34 mouse cellular contexts compared by ENCODE assay signal in the genomic region with DNA sequence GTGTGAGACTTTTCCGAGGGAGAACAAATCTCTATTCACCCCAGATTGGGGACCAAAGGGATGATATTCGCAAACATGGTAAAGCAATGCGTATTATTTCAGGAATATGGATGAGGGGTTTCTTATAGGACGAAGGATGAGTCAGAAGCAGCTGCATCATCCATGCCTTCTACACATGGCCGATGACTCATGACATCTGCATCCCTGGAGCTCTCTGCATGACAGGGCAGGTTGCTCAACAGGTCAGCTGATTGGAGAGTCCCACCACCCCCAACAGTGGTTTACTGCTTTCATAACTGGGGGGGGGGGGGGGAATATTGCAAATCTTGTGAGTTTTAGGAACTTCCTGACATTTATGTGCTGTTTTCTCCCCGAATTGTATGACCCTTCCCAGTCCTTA. TPM values are rescaled to one million over a fixed set of nuclear protein-coding genes. Genes with fewer than 3 reads are reported as not detected.
DNase-seq lines count a peak whose midpoint lies in the region; ATAC-seq and TF ChIP-seq lines count a peak whose summit lies in the region.
"Had no signal": no experiment of that assay in that cellular context is flagged by ENCODE, and none has a peak within 500 bp of the region (broad histone marks: within the 10 kb centered on the region; RNA-seq: fewer than 3 reads in every experiment).

No protein-coding gene starts in this region.

- DNase-seq in 416B (ENCODE audit: low read depth) (peak; percentile 70), MN1 (ENCODE audit: low spot score) (peak; percentile 63)
- DNase-seq in brain, adult 2 months (ENCODE audit: low read depth, low spot score) = peak; percentile 73
- DNase-seq in cerebellum, adult 8-10 months = no peak
- DNase-seq in embryo, embryonic 9.5 days (ENCODE audit: extremely low spot score) = no peak
- DNase-seq in heart, adult 8-10 months (ENCODE audit: low spot score) = no peak
- DNase-seq: cerebellum, adult 11-12 months; cerebellum, postnatal 36 days; gastrocnemius, adult 2 months; gastrocnemius, postnatal 36 days; heart, postnatal 36 days; kidney, adult 2 months; kidney, postnatal 10 days; layer of hippocampus, postnatal 36 days; liver, embryonic 13.5 days; lung, adult 18-20 months; lung, postnatal 4 days; right cerebral cortex, adult 18-20 months; spleen, adult 18-20 months had no signal

- no peak overlapping the region for H3K4me2 ChIP-seq in heart, embryonic 12.5 days
- H3K4me2 ChIP-seq: embryonic facial prominence, embryonic 12.5 days; hindbrain, embryonic 12.5 days; intestine, embryonic 15.5 days; limb, embryonic 15.5 days; liver, embryonic 13.5 days; midbrain, embryonic 13.5 days; neural tube, embryonic 15.5 days had no signal

- peaks cover 14% of the 10 kb centered on the region for H3K4me1 ChIP-seq in olfactory bulb, adult 2 months (ENCODE audit: control insufficient read depth, insufficient read depth, low read length)
- H3K4me1 ChIP-seq in heart, embryonic 12.5 days (replicated peaks) = peaks cover 6% of the 10 kb centered on the region; the same call in 1 of the 2 replicates
- H3K4me1 ChIP-seq: forebrain, embryonic 10.5 days; hindbrain, embryonic 12.5 days; intestine, embryonic 15.5 days; liver, embryonic 13.5 days; midbrain, embryonic 13.5 days had no signal

- no peak overlapping the region for H3K9ac ChIP-seq in heart, embryonic 12.5 days
- H3K9ac ChIP-seq: embryonic facial prominence, embryonic 12.5 days; hindbrain, embryonic 12.5 days; intestine, embryonic 15.5 days; limb, embryonic 15.5 days; liver, embryonic 13.5 days; midbrain, embryonic 13.5 days; neural tube, embryonic 15.5 days had no signal

- H3K9me3 ChIP-seq in heart, embryonic 12.5 days (replicated peaks) = no peaks in the 10 kb centered on the region
- H3K9me3 ChIP-seq: embryonic facial prominence, embryonic 12.5 days; forebrain, embryonic 10.5 days; heart, embryonic 10.5 days; hindbrain, embryonic 12.5 days; intestine, embryonic 15.5 days; limb, embryonic 10.5 days; limb, embryonic 15.5 days; liver, embryonic 13.5 days; midbrain, embryonic 13.5 days; neural tube, embryonic 15.5 days had no signal

- no peak overlapping the region for H3K4me3 ChIP-seq in olfactory bulb, adult 2 months (ENCODE audit: insufficient read depth, low read depth, low read length)
- H3K4me3 ChIP-seq in heart, embryonic 12.5 days = no peak overlapping the region
- H3K4me3 ChIP-seq: embryonic facial prominence, embryonic 12.5 days; forebrain, embryonic 10.5 days; gastrocnemius, adult 2 months; heart, embryonic 10.5 days; hindbrain, embryonic 12.5 days; intestine, embryonic 15.5 days; limb, embryonic 10.5 days; limb, embryonic 15.5 days; liver, embryonic 13.5 days; midbrain, embryonic 13.5 days; neural tube, embryonic 15.5 days had no signal

- TF ChIP-seq CTCF in olfactory bulb, adult 2 months (IDR thresholded peaks at IDR 0.05; ENCODE audit: insufficient read depth, low read depth, low read length) = no peak

- no peak for TF ChIP-seq POLR2A in olfactory bulb, adult 2 months (IDR thresholded peaks at IDR 0.05; ENCODE audit: insufficient read depth, low read depth, low read length)

- H3K36me3 ChIP-seq in heart, embryonic 12.5 days = no peaks in the 10 kb centered on the region
- H3K36me3 ChIP-seq: embryonic facial prominence, embryonic 12.5 days; forebrain, embryonic 10.5 days; heart, embryonic 10.5 days; hindbrain, embryonic 12.5 days; intestine, embryonic 15.5 days; limb, embryonic 10.5 days; limb, embryonic 15.5 days; liver, embryonic 13.5 days; midbrain, embryonic 13.5 days; neural tube, embryonic 15.5 days had no signal

- no peaks in the 10 kb centered on the region for H3K27me3 ChIP-seq in heart, embryonic 12.5 days (replicated peaks)
- H3K27me3 ChIP-seq: embryonic facial prominence, embryonic 12.5 days; hindbrain, embryonic 12.5 days; intestine, embryonic 15.5 days; limb, embryonic 15.5 days; liver, embryonic 13.5 days; midbrain, embryonic 13.5 days; neural tube, embryonic 15.5 days had no signal

- H3K27ac ChIP-seq in olfactory bulb, adult 2 months (ENCODE audit: insufficient read depth, low read depth, low read length) = peak overlapping the region; percentile 77
- no peak overlapping the region for H3K27ac ChIP-seq in heart, embryonic 12.5 days (ENCODE audit: poor library complexity, severe bottlenecking)
- H3K27ac ChIP-seq: embryonic facial prominence, embryonic 12.5 days; forebrain, embryonic 10.5 days; gastrocnemius, adult 2 months; heart, embryonic 10.5 days; hindbrain, embryonic 12.5 days; hindbrain, postnatal 0 days; intestine, embryonic 15.5 days; limb, embryonic 10.5 days; limb, embryonic 15.5 days; liver, embryonic 13.5 days; midbrain, embryonic 13.5 days; neural tube, embryonic 15.5 days had no signal

- 56% methylated on average over 6 of the region's 6 CpGs for WGBS in olfactory bulb, adult 2 months
- WGBS in heart, embryonic 12.5 days = 82% methylated on average over 6 of the region's 6 CpGs

- ATAC-seq in heart, embryonic 12.5 days (ENCODE audit: insufficient number of reproducible peaks, low FRiP score) = no peak
- ATAC-seq: CD4-positive, CD25-positive, alpha-beta regulatory T cell, adult 4 months; forebrain, embryonic 16.5 days; hindbrain, postnatal 0 days; intestine, embryonic 15.5 days; lung, postnatal 0 days; midbrain, embryonic 13.5 days had no signal

RNA-seq across cellular contexts. Expression of a gene that starts 50.3 kb away (rescaled TPM):
- not detected in 2 replicates for polyA plus RNA-seq in olfactory bulb, adult 2 months (2012; ENCODE audit: insufficient read depth, insufficient read length, low replicate concordance, missing spikeins)
- 42.9 TPM in 2 replicates for polyA plus RNA-seq in heart, embryonic 12.5 days (2016; fragmentation: Nextera tagmentation; extraction: Ambion mirVana)
- 10 to 100 TPM; 25.6 to 29.2 (median 26.2) TPM for total RNA-seq in heart, adult 8-10 months (2022)

Comparison
In these comparisons a context has a peak if more than half of its experiments do, and no peak if none do; other contexts are left out.
1. DNase-seq: peak in 416B (single experiment), MN1 (single experiment) and brain, adult 2 months (single experiment); none in cerebellum, adult 8-10 months (single experiment), embryo, embryonic 9.5 days (single experiment) and heart, adult 8-10 months (single experiment).